Mouse (Mus musculus) heart, embryonic 13.5 days (tissue): ENCODE measurements at regions not wholly inside any gene's neighbourhood (a gene's known extent, or its start where the extent isn't known, plus 50 kb on each side); places are given as distances from the start of the nearest gene placed in this dataset.

Experiments used
- ATAC-seq: fragments of 200-750 bp; cut with Nextera tagmentation; 2 replicates; pipeline ENCODE4 v1.8.0; 2017; ENCODE audit warnings: moderate TSS enrichment; ENCODE audit not compliant: insufficient number of reproducible peaks, low FRiP score, low TSS enrichment; ENCODE audit errors: extremely low read depth
- H3K27ac ChIP-seq: fragments of 300-500 bp; sonication (generic); replicated peaks from 2 replicates; pipeline ENCODE4 v1.5.1; 2015; ENCODE audit warnings: moderate library complexity, mild to moderate bottlenecking, inconsistent platforms
- H3K27me3 ChIP-seq: fragments of 300-500 bp; sonication (generic); replicated peaks from 2 replicates; pipeline ENCODE4 v1.6.1; 2015; ENCODE audit warnings: mild to moderate bottlenecking, inconsistent platforms
- H3K36me3 ChIP-seq: fragments of 300-500 bp; sonication (generic); 2 replicates; pipeline ENCODE4 v1.6.1; 2015; ENCODE audit warnings: mild to moderate bottlenecking, inconsistent platforms
- H3K4me1 ChIP-seq: fragments of 300-500 bp; sonication (generic); 2 replicates; pipeline ENCODE4 v1.6.1; 2015; ENCODE audit warnings: inconsistent platforms
- H3K4me2 ChIP-seq: fragments of 300-500 bp; sonication (generic); 2 replicates; pipeline ENCODE4 v1.6.1; 2015; ENCODE audit warnings: inconsistent platforms, mild to moderate bottlenecking, moderate library complexity
- H3K4me3 ChIP-seq: fragments of 300-500 bp; sonication (generic); 2 replicates; pipeline ENCODE4 v1.5.1; 2015; ENCODE audit warnings: moderate library complexity, mild to moderate bottlenecking, inconsistent platforms
- H3K9ac ChIP-seq: fragments of 300-500 bp; sonication (generic); 2 replicates; pipeline ENCODE4 v1.6.1; 2015; ENCODE audit warnings: inconsistent platforms, mild to moderate bottlenecking, moderate library complexity
- H3K9me3 ChIP-seq: fragments of 300-500 bp; sonication (generic); 2 replicates; pipeline ENCODE4 v1.6.1; 2016; ENCODE audit warnings: inconsistent platforms
- WGBS: fragments of 180-500 bp; shearing (Covaris S2); methylation state at CpG from one replicate; pipeline ENCODE4 v1.1.7; 2015; ENCODE audit warnings: mixed read lengths; 5-methylcytosine and 5-hydroxymethylcytosine counted together

GRCm38 (mm10) chr16:90666271-90666986 lies 60.8 kb downstream of the Mis18a start:
- Histone ChIP-seq H3K27ac (no peak overlapping the region), H3K36me3 (no peaks in the 10 kb centered on the region), H3K9ac (no peak overlapping the region), H3K4me3 (no peak overlapping the region), H3K27me3 (peaks cover 23% of the 10 kb centered on the region), H3K9me3 (0 out of 2 replicates have a peak, but pooled peaks cover 4% of the 10 kb centered on the region), H3K4me1 (no peaks in the 10 kb centered on the region), H3K4me2 (no peak overlapping the region)
- ATAC-seq: no peak
- 81% methylated on average over 11 of the region's 11 CpGs for WGBS

- H3K36me3 ChIP-seq: no peaks in the 10 kb centered on the region
- no peaks in the 10 kb centered on the region for H3K4me1 ChIP-seq
- no peak overlapping the region for H3K27ac ChIP-seq
- H3K4me2 ChIP-seq: no peak overlapping the region
- no peak for ATAC-seq
- H3K27me3 ChIP-seq: peaks cover 23% of the 10 kb centered on the region
- no peak overlapping the region for H3K4me3 ChIP-seq
- H3K9me3 ChIP-seq: 0 out of 2 replicates have a peak, but pooled peaks cover 4% of the 10 kb centered on the region
- WGBS: 66% methylated on average over 9 of the region's 9 CpGs
- no peak overlapping the region for H3K9ac ChIP-seq
Observed at GRCm38 (mm10) chr16:90664086-90664485, 63.1 kb downstream of the Mis18a start.

- H3K27ac ChIP-seq: no peak overlapping the region
- no peak overlapping the region for H3K4me2 ChIP-seq
- peaks cover 8% of the 10 kb centered on the region for H3K27me3 ChIP-seq
- WGBS: 79% methylated on average over 7 of the region's 7 CpGs
- no peaks in the 10 kb centered on the region for H3K36me3 ChIP-seq
- H3K9me3 ChIP-seq: no peaks in the 10 kb centered on the region
- H3K9ac ChIP-seq: no peak overlapping the region
- ATAC-seq: no peak
- H3K4me1 ChIP-seq: no peaks in the 10 kb centered on the region
- H3K4me3 ChIP-seq: no peak overlapping the region
Observed at GRCm38 (mm10) chr16:90658050-90658449, 69.2 kb downstream of the Mis18a start.

GRCm38 (mm10) chr16:90657027-90657426 lies 70.2 kb downstream of the Mis18a start:
- 68% methylated on average over 9 of the region's 9 CpGs for WGBS
- H3K9ac ChIP-seq: no peak overlapping the region
- no peak overlapping the region for H3K4me3 ChIP-seq
- H3K4me1 ChIP-seq: no peaks in the 10 kb centered on the region
- no peaks in the 10 kb centered on the region for H3K9me3 ChIP-seq
- no peak overlapping the region for H3K4me2 ChIP-seq
- no peaks in the 10 kb centered on the region for H3K27me3 ChIP-seq
- H3K36me3 ChIP-seq: no peaks in the 10 kb centered on the region
- H3K27ac ChIP-seq: no peak overlapping the region
- ATAC-seq: no peak

- no peak for ATAC-seq
- Histone ChIP-seq H3K27ac (no peak overlapping the region), H3K4me3 (no peak overlapping the region), H3K4me1 (no peaks in the 10 kb centered on the region), H3K9me3 (no peaks in the 10 kb centered on the region), H3K4me2 (no peak overlapping the region), H3K36me3 (no peaks in the 10 kb centered on the region), H3K9ac (no peak overlapping the region), H3K27me3 (no peaks in the 10 kb centered on the region)
- WGBS: 69% methylated on average over 16 of the region's 16 CpGs
Observed at GRCm38 (mm10) chr16:90656571-90657011, 70.6 kb downstream of the Mis18a start.

GRCm38 (mm10) chr16:90654853-90655252 lies 72.4 kb downstream of the Mis18a start:
- Histone ChIP-seq H3K9me3 (no peaks in the 10 kb centered on the region), H3K36me3 (no peaks in the 10 kb centered on the region), H3K9ac (no peak overlapping the region), H3K4me3 (no peak overlapping the region), H3K4me1 (no peaks in the 10 kb centered on the region), H3K4me2 (no peak overlapping the region), H3K27me3 (no peaks in the 10 kb centered on the region), H3K27ac (no peak overlapping the region)
- 88% methylated on average over 5 of the region's 5 CpGs for WGBS
- no peak for ATAC-seq

GRCm38 (mm10) chr16:90652821-90653220 lies 74.4 kb downstream of the Mis18a start:
- WGBS: 52% methylated on average over 4 of the region's 4 CpGs
- Histone ChIP-seq H3K27me3 (no peaks in the 10 kb centered on the region), H3K9ac (no peak overlapping the region), H3K36me3 (no peaks in the 10 kb centered on the region), H3K4me1 (no peaks in the 10 kb centered on the region), H3K4me2 (no peak overlapping the region), H3K4me3 (no peak overlapping the region), H3K27ac (no peak overlapping the region), H3K9me3 (no peaks in the 10 kb centered on the region)
- ATAC-seq: no peak

GRCm38 (mm10) chr16:90648161-90648560 lies 79.0 kb downstream of the Mis18a start:
- no peaks in the 10 kb centered on the region for H3K9me3 ChIP-seq
- ATAC-seq: no peak
- WGBS: 71% methylated on average over 4 of the region's 4 CpGs
- H3K4me1 ChIP-seq: no peaks in the 10 kb centered on the region
- H3K36me3 ChIP-seq: no peaks in the 10 kb centered on the region
- no peak overlapping the region for H3K4me2 ChIP-seq
- no peak overlapping the region for H3K27ac ChIP-seq
- no peak overlapping the region for H3K4me3 ChIP-seq
- no peak overlapping the region for H3K9ac ChIP-seq
- H3K27me3 ChIP-seq: no peaks in the 10 kb centered on the region

GRCm38 (mm10) chr16:90642671-90643070 lies 84.5 kb downstream of the Mis18a start:
- WGBS: 83% methylated on average over 6 of the region's 6 CpGs
- H3K4me1 ChIP-seq: no peaks in the 10 kb centered on the region
- H3K9ac ChIP-seq: no peak overlapping the region
- H3K27me3 ChIP-seq: no peaks in the 10 kb centered on the region
- ATAC-seq: no peak
- no peak overlapping the region for H3K4me3 ChIP-seq
- H3K36me3 ChIP-seq: no peaks in the 10 kb centered on the region
- H3K9me3 ChIP-seq: no peaks in the 10 kb centered on the region
- no peak overlapping the region for H3K4me2 ChIP-seq
- no peak overlapping the region for H3K27ac ChIP-seq

- Histone ChIP-seq H3K36me3 (no peaks in the 10 kb centered on the region), H3K4me3 (no peak overlapping the region), H3K9ac (no peak overlapping the region), H3K4me2 (no peak overlapping the region), H3K9me3 (no peaks in the 10 kb centered on the region), H3K4me1 (peaks cover 8% of the 10 kb centered on the region), H3K27me3 (no peaks in the 10 kb centered on the region), H3K27ac (no peak overlapping the region)
- WGBS: 40% methylated on average over 12 of the region's 12 CpGs
- no peak for ATAC-seq
Observed at GRCm38 (mm10) chr16:90635216-90635615, 92.0 kb downstream of the Mis18a start.

- H3K4me1 ChIP-seq: peaks cover 39% of the 10 kb centered on the region
- no peaks in the 10 kb centered on the region for H3K27me3 ChIP-seq
- H3K9me3 ChIP-seq: 0 out of 2 replicates have a peak, but pooled peaks cover 4% of the 10 kb centered on the region
- no peaks in the 10 kb centered on the region for H3K36me3 ChIP-seq
- no peak overlapping the region for H3K4me3 ChIP-seq
- no peak for ATAC-seq
- peak overlapping the region; percentile 97 for H3K27ac ChIP-seq
- H3K9ac ChIP-seq: peak overlapping the region; percentile 74; the same call in 1 of the 2 replicates
- 31% methylated on average over 6 of the region's 6 CpGs for WGBS
- H3K4me2 ChIP-seq: no peak overlapping the region
Observed at GRCm38 (mm10) chr16:90629976-90630375, 97.2 kb downstream of the Mis18a start.
